Mouse (Mus musculus) liver, embryonic 14.5 days (tissue): Measurements from ENCODE around the gene Ndufab1.

Experiments used
- CTCF ChIP-seq: IDR thresholded peaks from 2 replicates; pipeline ENCODE4 v1.5.1; 2016; ENCODE audit warnings: antibody characterized with exemption, low read depth, control low read depth
- EP300 ChIP-seq: IDR thresholded peaks from 2 replicates; pipeline ENCODE4 v1.6.1; 2016; ENCODE audit warnings: antibody characterized with exemption, low read depth

DNA sequence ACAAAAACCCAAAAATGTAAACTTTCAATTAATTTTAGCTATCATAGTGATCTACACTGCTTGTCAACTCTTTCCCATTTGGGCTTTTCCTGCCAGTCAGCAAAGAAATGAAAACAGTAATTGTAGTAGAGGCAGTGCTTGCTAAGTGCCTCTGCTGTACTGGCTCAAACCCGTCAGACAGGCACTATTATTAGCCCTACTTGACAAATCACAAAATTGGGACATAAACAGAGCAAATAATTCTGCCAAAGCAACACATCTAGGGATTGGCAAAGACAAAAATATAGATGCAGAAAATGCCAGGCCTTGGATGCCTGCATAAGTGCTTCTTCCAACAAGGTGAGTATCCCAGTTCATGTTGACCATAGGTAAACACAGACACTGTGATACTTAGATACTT is 36.0 kb downstream of the Ndufab1 start:
- TF ChIP-seq CTCF: no peak
- no peak for TF ChIP-seq EP300
